Mouse (Mus musculus) CH12.LX (cell line): ENCODE measurements around the gene Elovl7. TPM values are rescaled to one million over a fixed set of nuclear protein-coding genes. Genes with fewer than 3 reads are reported as not detected.

Experiments
- DNase-seq: peaks from one replicate; pipeline ENCODE4 v3.0.0-alpha.2; 2013; ENCODE audit errors: extremely low read depth
- H3K27ac ChIP-seq: 2 replicates; pipeline ENCODE4 v1.5.1; 2012; ENCODE audit warnings: low read depth, mild to moderate bottlenecking, control low read depth, moderate library complexity; ENCODE audit not compliant: insufficient read depth
- H3K27me3 ChIP-seq: replicated peaks from 2 replicates; pipeline ENCODE3; 2012; ENCODE audit warnings: inconsistent platforms
- H3K36me3 ChIP-seq, 2 experiments: replicated peaks in 1 of 2; 2 replicates each; pipeline versions ENCODE3 to v1.6.1; 2012; ENCODE audit warnings: inconsistent platforms in 1 of 2, low read length in 1 of 2, mild to moderate bottlenecking in 1 of 2, mixed read lengths in 1 of 2, moderate library complexity in 1 of 2; ENCODE audit not compliant: control insufficient read depth in 1 of 2, insufficient read depth in 1 of 2
- H3K4me1 ChIP-seq, 2 experiments: 2 replicates each; pipeline ENCODE4 v1.6.1; 2012; ENCODE audit warnings: inconsistent platforms in 1 of 2, moderate library complexity in 1 of 2; ENCODE audit not compliant: insufficient read depth in 2 of 2, control insufficient read depth in 1 of 2
- H3K4me2 ChIP-seq: 2 replicates; pipeline ENCODE4 v1.6.1; 2012; ENCODE audit warnings: low read depth, mild to moderate bottlenecking, control low read depth; ENCODE audit not compliant: poor library complexity, insufficient read depth, severe bottlenecking
- H3K4me3 ChIP-seq, 3 experiments: fragments of 150-350 bp in 1 of 3; sonication (generic) in 1 of 3; replicated peaks in 1 of 3; 2 replicates each; pipeline versions ENCODE3 to v1.5.1; 2011 to 2012; ENCODE audit warnings: low read depth in 2 of 3, low read length in 2 of 3, mild to moderate bottlenecking in 2 of 3, moderate library complexity in 2 of 3, control low read depth in 1 of 3, improper control_type of control experiment in 1 of 3, inconsistent platforms in 1 of 3, mixed read lengths in 1 of 3; ENCODE audit not compliant: poor library complexity in 1 of 3
- H3K79me2 ChIP-seq: replicated peaks from 2 replicates; pipeline ENCODE4 v1.6.1; 2012; ENCODE audit warnings: mild to moderate bottlenecking, moderate library complexity; ENCODE audit not compliant: control insufficient read depth, poor library complexity, insufficient read depth, severe bottlenecking; ENCODE audit errors: extremely low read depth
- H3K9ac ChIP-seq: 2 replicates; pipeline ENCODE4 v1.6.1; 2012; ENCODE audit warnings: low read depth, mild to moderate bottlenecking, control low read depth, moderate library complexity; ENCODE audit not compliant: insufficient read depth
- H3K9me3 ChIP-seq: replicated peaks from 2 replicates; pipeline ENCODE3; 2012; ENCODE audit warnings: low read length, inconsistent platforms, mixed read lengths
- CHD1 ChIP-seq: IDR thresholded peaks from 2 replicates; pipeline ENCODE4 v1.6.1; 2012; ENCODE audit warnings: low read depth, low read length, improper control_type of control experiment, inconsistent platforms
- CHD2 ChIP-seq: IDR thresholded peaks from 2 replicates; pipeline ENCODE4 v1.6.1; 2011; ENCODE audit warnings: low read length, improper control_type of control experiment
- ELF1 ChIP-seq: IDR thresholded peaks from 2 replicates; pipeline ENCODE4 v1.6.1; 2014; ENCODE audit warnings: low read depth, mild to moderate bottlenecking, inconsistent platforms, low read length, improper control_type of control experiment
- EP300 ChIP-seq: IDR thresholded peaks from 2 replicates; pipeline ENCODE4 v1.6.1; 2011; ENCODE audit warnings: low read length, improper control_type of control experiment
- ETS1 ChIP-seq: conservative IDR thresholded peaks from 2 replicates; pipeline ENCODE4 v1.6.1; 2012; ENCODE audit warnings: low read depth, mild to moderate bottlenecking, inconsistent platforms, low read length, improper control_type of control experiment, moderate library complexity
- IRF4 ChIP-seq: IDR thresholded peaks from 2 replicates; pipeline ENCODE4 v1.6.1; 2014; ENCODE audit warnings: low read depth, mild to moderate bottlenecking, inconsistent platforms, low read length, improper control_type of control experiment
- JUN ChIP-seq: IDR thresholded peaks from 2 replicates; pipeline ENCODE4 v1.6.1; 2011; ENCODE audit warnings: low read depth, mild to moderate bottlenecking, low read length, improper control_type of control experiment, moderate library complexity; ENCODE audit not compliant: insufficient read depth
- JUND ChIP-seq: conservative IDR thresholded peaks from 2 replicates; pipeline ENCODE4 v1.6.1; 2011; ENCODE audit warnings: low read depth, low read length, improper control_type of control experiment
- MEF2A ChIP-seq: IDR thresholded peaks from 2 replicates; pipeline ENCODE4 v1.6.1; 2014; ENCODE audit warnings: low read depth, mild to moderate bottlenecking, inconsistent platforms, low read length, improper control_type of control experiment, borderline replicate concordance
- MXI1 ChIP-seq: IDR thresholded peaks from 2 replicates; pipeline ENCODE4 v1.6.1; 2011; ENCODE audit warnings: mild to moderate bottlenecking, low read depth, low read length, improper control_type of control experiment
- NELFE ChIP-seq: IDR thresholded peaks from 2 replicates; pipeline ENCODE4 v1.6.1; 2011; ENCODE audit warnings: low read depth, low read length, improper control_type of control experiment
- NRF1 ChIP-seq: IDR thresholded peaks from 2 replicates; pipeline ENCODE4 v1.6.1; 2014; ENCODE audit warnings: low read depth, mild to moderate bottlenecking, inconsistent platforms, low read length, improper control_type of control experiment, moderate library complexity
- POLR2A ChIP-seq: IDR thresholded peaks from 2 replicates; pipeline ENCODE4 v1.6.1; 2011; ENCODE audit warnings: low read depth, mild to moderate bottlenecking, improper control_type of control experiment, low read length
- RAD21 ChIP-seq: IDR thresholded peaks from 2 replicates; pipeline ENCODE4 v1.6.1; 2011; ENCODE audit warnings: low read depth, mild to moderate bottlenecking, low read length, improper control_type of control experiment, moderate library complexity
- RCOR1 ChIP-seq: conservative IDR thresholded peaks from 2 replicates; pipeline ENCODE4 v1.6.1; 2012; ENCODE audit warnings: low read depth, mild to moderate bottlenecking, inconsistent platforms, low read length, improper control_type of control experiment
- SMC3 ChIP-seq: IDR thresholded peaks from 2 replicates; pipeline ENCODE4 v1.6.1; 2011; ENCODE audit warnings: low read depth, low read length, improper control_type of control experiment
- UBTF ChIP-seq: IDR thresholded peaks from 2 replicates; pipeline ENCODE4 v1.6.1; 2012; ENCODE audit warnings: low read depth, mild to moderate bottlenecking, inconsistent platforms, low read length, improper control_type of control experiment, moderate library complexity
- USF1 ChIP-seq: IDR thresholded peaks from 2 replicates; pipeline ENCODE4 v1.6.1; 2014; ENCODE audit warnings: low read depth, mild to moderate bottlenecking, inconsistent platforms, low read length, improper control_type of control experiment
- USF2 ChIP-seq: conservative IDR thresholded peaks from 2 replicates; pipeline ENCODE4 v1.6.1; 2011; ENCODE audit warnings: low read depth, low read length, improper control_type of control experiment
- ZKSCAN1 ChIP-seq: IDR thresholded peaks from 2 replicates; pipeline ENCODE4 v1.6.1; 2012; ENCODE audit warnings: low read depth, inconsistent platforms, low read length, improper control_type of control experiment, borderline replicate concordance
- ZNF384 ChIP-seq: IDR thresholded peaks from 2 replicates; pipeline ENCODE4 v1.6.1; 2012; ENCODE audit warnings: low read depth, low read length, improper control_type of control experiment, inconsistent platforms
- dilution Hi-C: fragments of 300-500 bp; cut with MboI; formaldehyde crosslinking; loops from 2 replicates; pipeline ENCODE4 v1.14.3; 2020; ENCODE audit warnings: low sequenced_read_pairs; ENCODE audit not compliant: extremely low pct_unique_long_range_greater_than_20kb, extremely low pct_ligation_motif_present
- in situ Hi-C: fragments of 300-500 bp; cut with MboI; formaldehyde crosslinking; loops from 3 replicates; pipeline ENCODE4 v1.14.3; 2019; ENCODE audit warnings: low sequenced_read_pairs, low pct_ligation_motif_present, low pct_unique_long_range_greater_than_20kb, mixed read lengths
- polyA plus RNA-seq: library from polyadenylated mRNA; unstranded; fragments of >175 nt; gene quantifications from 2 replicates; pipeline ENCODE4 v1.2.1, GENCODE M21; 2012; ENCODE audit warnings: low read depth; ENCODE audit not compliant: insufficient read length
- total RNA-seq, 2 experiments: library from RNA; depleted of rRNA; stranded (reverse); fragments of 300-350 nt in 1 of 2; fragments of >200 nt in 1 of 2; gene quantifications; 2 replicates each; pipeline ENCODE4 v1.2.3; 2012 to 2014

Gene Elovl7
- total and polyA plus RNA-seq, 3 experiments = 5.3 to 11.9 (median 8.3) TPM

DNA sequence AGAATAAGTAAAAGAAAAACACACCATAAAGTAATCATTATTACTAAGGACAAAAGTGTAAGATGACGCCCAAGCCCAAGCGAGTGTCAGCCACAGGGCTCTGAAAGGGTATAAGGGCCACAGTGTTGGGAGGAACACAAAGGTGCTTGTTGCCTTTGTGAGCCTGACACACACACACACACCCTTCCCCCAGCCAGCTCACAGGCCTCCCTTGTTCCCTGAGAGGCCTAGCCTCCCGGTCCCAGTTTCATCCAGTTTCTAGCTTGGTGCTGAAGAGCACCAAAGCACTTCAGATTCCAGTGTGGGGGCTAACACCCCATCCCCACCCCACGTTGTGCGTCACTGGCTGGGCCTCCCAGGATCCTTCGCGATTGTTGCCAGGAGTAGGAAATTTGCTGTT is 87.2 kb downstream of the Elovl7 start:
- no peak overlapping the region for H3K27ac ChIP-seq
- peaks cover 2 to 10% of the 10 kb centered on the region in 2 experiments; a peak in 2 of 4 replicates for H3K4me1 ChIP-seq
- no peaks in the 10 kb centered on the region for H3K36me3 ChIP-seq
- H3K27me3 ChIP-seq = no peaks in the 10 kb centered on the region
- no peak overlapping the region for H3K4me3 ChIP-seq
- no peak overlapping the region for H3K9ac ChIP-seq
- dilution Hi-C loops (no loop called here), in situ Hi-C loops (loop anchor here (25.0 kb wide), 1 partner anchor 414 kb away; no protein-coding TSS in a partner anchor)
- H3K79me2 ChIP-seq = no peaks in the 10 kb centered on the region
- no peak overlapping the region for H3K4me2 ChIP-seq
- TF ChIP-seq UBTF = no peak
- no peak for TF ChIP-seq ETS1
- no peaks in the 10 kb centered on the region for H3K9me3 ChIP-seq
- DNase-seq = no peak

GRCm38 (mm10) chr13:108302957-108303675 is 88.9 kb downstream of the Elovl7 start:
- Histone ChIP-seq H3K36me3 (no peaks in the 10 kb centered on the region), H3K9ac (no peak overlapping the region), H3K27me3 (no peaks in the 10 kb centered on the region), H3K4me3 (no peak overlapping the region), H3K27ac (no peak overlapping the region), H3K79me2 (no peaks in the 10 kb centered on the region), H3K4me1 (peaks cover 2 to 6% of the 10 kb centered on the region in 2 experiments; a peak in 2 of 4 replicates), H3K9me3 (no peaks in the 10 kb centered on the region), H3K4me2 (no peak overlapping the region)
- dilution Hi-C loops = no loop called here
- TF ChIP-seq RAD21 (no peak), USF1 (no peak), ZNF384 (no peak), USF2 (no peak), NELFE (no peak), RCOR1 (no peak), EP300 (no peak), NRF1 (no peak), CHD1 (no peak), IRF4 (no peak), ELF1 (no peak), SMC3 (no peak), JUND (no peak), ZKSCAN1 (no peak), CHD2 (no peak), MXI1 (no peak), JUN (no peak), POLR2A (no peak), MEF2A (no peak)
- DNase-seq = no peak
- in situ Hi-C loops = loop anchor here (25.0 kb wide), 1 partner anchor 416 kb away; no protein-coding TSS in a partner anchor
